Mouse (Mus musculus) hindbrain, embryonic 16.5 days (tissue): ENCODE results near the gene 3110018I06Rik. TPM values are rescaled to one million over a fixed set of nuclear protein-coding genes. Genes with fewer than 3 reads are reported as not detected.

ENCODE experiments used
- ATAC-seq: fragments of 200-750 bp; cut with Nextera tagmentation; 2 replicates; pipeline ENCODE4 v1.8.0; 2017; ENCODE audit warnings: moderate TSS enrichment, moderate library complexity
- H3K27ac ChIP-seq: fragments of 300-500 bp; sonication (generic); 2 replicates; pipeline ENCODE4 v1.5.1; 2014; ENCODE audit warnings: low read depth, mild to moderate bottlenecking, control low read depth, low read length, moderate library complexity
- H3K27me3 ChIP-seq: fragments of 300-500 bp; sonication (generic); replicated peaks from 2 replicates; pipeline ENCODE4 v1.6.1; 2014; ENCODE audit warnings: low read length; ENCODE audit not compliant: control insufficient read depth, insufficient read depth
- H3K36me3 ChIP-seq: fragments of 300-500 bp; sonication (generic); 2 replicates; pipeline ENCODE4 v1.6.1; 2014; ENCODE audit warnings: mild to moderate bottlenecking, low read length, moderate library complexity, mixed read lengths; ENCODE audit not compliant: control insufficient read depth, insufficient read depth
- H3K4me1 ChIP-seq: fragments of 300-500 bp; sonication (generic); 2 replicates; pipeline ENCODE4 v1.6.1; 2014; ENCODE audit warnings: low read depth, low read length; ENCODE audit not compliant: control insufficient read depth, insufficient read depth
- H3K4me2 ChIP-seq: fragments of 300-500 bp; sonication (generic); 2 replicates; pipeline ENCODE4 v1.6.1; 2014; ENCODE audit warnings: mild to moderate bottlenecking, low read length, control low read depth, moderate library complexity
- H3K4me3 ChIP-seq: fragments of 300-500 bp; sonication (generic); 2 replicates; pipeline ENCODE4 v1.5.1; 2014; ENCODE audit warnings: mild to moderate bottlenecking, low read length, control low read depth, moderate library complexity
- H3K9ac ChIP-seq: fragments of 300-500 bp; sonication (generic); 2 replicates; pipeline ENCODE4 v1.6.1; 2014; ENCODE audit warnings: low read depth, mild to moderate bottlenecking, control low read depth, low read length, moderate library complexity
- H3K9me3 ChIP-seq: fragments of 300-500 bp; sonication (generic); 2 replicates; pipeline ENCODE4 v1.6.1; 2014; ENCODE audit warnings: mild to moderate bottlenecking, low read length, moderate library complexity; ENCODE audit not compliant: control insufficient read depth
- WGBS: fragments of 180-500 bp; shearing (Covaris S2); extraction: QIAGEN DNeasy Blood & Tissue Kit; methylation state at CpG from one replicate; pipeline ENCODE4 v1.1.7; 2014; 5-methylcytosine and 5-hydroxymethylcytosine counted together
- polyA plus RNA-seq: library from polyadenylated mRNA; unstranded; fragments of >200 nt; fragmentation: Nextera tagmentation; extraction: Ambion mirVana; gene quantifications from 2 replicates; pipeline ENCODE4 v1.2.1, GENCODE M21; 2015

3110018I06Rik gene
- polyA plus RNA-seq, 1 experiment from 2014 or later, result not detected

GRCm38 (mm10) chr12:107509661-107510237 is 21.3 kb downstream of the 3110018I06Rik start:
- Histone ChIP-seq H3K4me3 (no peak overlapping the region), H3K9ac (no peak overlapping the region), H3K4me2 (no peak overlapping the region), H3K36me3 (no peaks in the 10 kb centered on the region), H3K27ac (no peak overlapping the region), H3K9me3 (no peaks in the 10 kb centered on the region), H3K27me3 (no peaks in the 10 kb centered on the region), H3K4me1 (no peaks in the 10 kb centered on the region)
- WGBS, result 93% methylated on average over 9 of the region's 9 CpGs
- ATAC-seq, result no peak

GRCm38 (mm10) chr12:107511112-107511511 is 22.7 kb downstream of the 3110018I06Rik start:
- no peaks in the 10 kb centered on the region for H3K9me3 ChIP-seq
- no peak for ATAC-seq
- no peak overlapping the region for H3K4me3 ChIP-seq
- WGBS, result 81% methylated on average over 11 of the region's 11 CpGs
- H3K9ac ChIP-seq, result no peak overlapping the region
- H3K36me3 ChIP-seq, result no peaks in the 10 kb centered on the region
- no peaks in the 10 kb centered on the region for H3K27me3 ChIP-seq
- no peak overlapping the region for H3K4me2 ChIP-seq
- H3K4me1 ChIP-seq, result no peaks in the 10 kb centered on the region
- no peak overlapping the region for H3K27ac ChIP-seq

GRCm38 (mm10) chr12:107516265-107517217 is 28.1 kb downstream of the 3110018I06Rik start:
- H3K9me3 ChIP-seq, result no peaks in the 10 kb centered on the region
- H3K36me3 ChIP-seq, result no peaks in the 10 kb centered on the region
- H3K27me3 ChIP-seq, result no peaks in the 10 kb centered on the region
- H3K4me1 ChIP-seq, result 0 out of 2 replicates have a peak, but pooled peaks cover 3% of the 10 kb centered on the region
- WGBS, result 25% methylated on average over 11 of the region's 11 CpGs
- no peak for ATAC-seq
- H3K27ac ChIP-seq, result no peak overlapping the region
- H3K4me3 ChIP-seq, result no peak overlapping the region
- H3K9ac ChIP-seq, result no peak overlapping the region
- no peak overlapping the region for H3K4me2 ChIP-seq

GRCm38 (mm10) chr12:107520941-107521340 is 32.5 kb downstream of the 3110018I06Rik start:
- Histone ChIP-seq H3K27ac (no peak overlapping the region), H3K4me3 (no peak overlapping the region), H3K9me3 (no peaks in the 10 kb centered on the region), H3K27me3 (no peaks in the 10 kb centered on the region), H3K4me2 (no peak overlapping the region), H3K4me1 (0 out of 2 replicates have a peak, but pooled peaks cover 3% of the 10 kb centered on the region), H3K9ac (no peak overlapping the region), H3K36me3 (no peaks in the 10 kb centered on the region)
- ATAC-seq, result no peak
- WGBS, result 87% methylated on average over 3 of the region's 3 CpGs

DNA sequence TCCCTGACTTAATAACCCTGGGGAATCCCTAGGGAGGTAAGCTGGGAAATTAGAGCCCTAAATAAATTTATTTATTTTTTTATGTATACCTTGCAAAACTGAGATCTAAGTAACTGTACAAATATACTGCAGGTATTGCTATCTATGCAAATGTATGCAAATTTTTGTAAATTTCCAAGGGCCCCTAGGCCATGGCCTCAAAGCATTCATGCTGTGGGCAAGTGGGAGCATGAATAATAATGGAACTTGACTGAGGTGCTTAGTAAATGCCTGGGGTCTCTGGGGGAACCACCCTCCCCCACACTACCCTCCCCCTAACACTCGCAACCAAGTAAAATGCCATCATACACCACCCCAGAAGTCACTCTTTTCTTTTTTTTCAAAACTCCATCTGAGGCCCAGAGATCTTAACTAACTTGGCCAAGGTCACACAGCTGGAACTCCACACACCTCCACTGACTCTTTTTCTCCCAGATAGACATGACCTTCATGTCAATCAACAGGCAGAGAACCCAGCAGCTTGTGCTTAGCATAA is 40.0 kb downstream of the 3110018I06Rik start:
- no peak overlapping the region for H3K4me2 ChIP-seq
- 37% methylated on average over 1 of the region's 1 CpGs for WGBS

GRCm38 (mm10) chr12:107532871-107533270 is 44.4 kb downstream of the 3110018I06Rik start:
- Histone ChIP-seq H3K4me1 (no peaks in the 10 kb centered on the region), H3K9ac (no peak overlapping the region), H3K36me3 (no peaks in the 10 kb centered on the region), H3K9me3 (no peaks in the 10 kb centered on the region), H3K27me3 (no peaks in the 10 kb centered on the region), H3K27ac (no peak overlapping the region), H3K4me2 (no peak overlapping the region), H3K4me3 (no peak overlapping the region)
- no peak for ATAC-seq
- 47% methylated on average over 7 of the region's 7 CpGs for WGBS

More for the DNA sequence above, 40.0 kb downstream of the 3110018I06Rik start:
- Histone ChIP-seq H3K36me3 (no peaks in the 10 kb centered on the region), H3K4me3 (no peak overlapping the region), H3K27ac (no peak overlapping the region), H3K27me3 (no peaks in the 10 kb centered on the region), H3K9me3 (no peaks in the 10 kb centered on the region), H3K9ac (no peak overlapping the region), H3K4me1 (no peaks in the 10 kb centered on the region)
- no peak for ATAC-seq
